Mouse (Mus musculus) kidney, embryonic 14.5 days (tissue): ENCODE results near the gene Gmfb. TPM values are rescaled to one million over a fixed set of nuclear protein-coding genes. Genes with fewer than 3 reads are reported as not detected.
A peak's percentile ranks its signal among the peaks of the same experiment; 100 is the strongest.

ENCODE experiments used
- ATAC-seq: fragments of 200-750 bp; cut with Nextera tagmentation; 2 replicates; pipeline ENCODE4 v1.8.0; 2017; ENCODE audit warnings: moderate number of reproducible peaks, mild to moderate bottlenecking, moderate TSS enrichment, moderate library complexity; ENCODE audit not compliant: low FRiP score, low TSS enrichment
- H3K27ac ChIP-seq: fragments of 300-500 bp; sonication (generic); 2 replicates; pipeline ENCODE4 v1.5.1; 2014; ENCODE audit warnings: low read depth, mild to moderate bottlenecking, low read length, moderate library complexity, mixed read lengths
- H3K27me3 ChIP-seq: fragments of 300-500 bp; sonication (generic); 2 replicates; pipeline ENCODE4 v1.6.1; 2014; ENCODE audit warnings: mild to moderate bottlenecking, low read length; ENCODE audit not compliant: control insufficient read depth, insufficient read depth
- H3K36me3 ChIP-seq: fragments of 300-500 bp; sonication (generic); 2 replicates; pipeline ENCODE4 v1.6.1; 2014; ENCODE audit warnings: low read length, mixed read lengths; ENCODE audit not compliant: control insufficient read depth, insufficient read depth
- H3K4me1 ChIP-seq: fragments of 300-500 bp; sonication (generic); 2 replicates; pipeline ENCODE4 v1.6.1; 2014; ENCODE audit warnings: low read length, mixed read lengths; ENCODE audit not compliant: control insufficient read depth, insufficient read depth
- H3K4me2 ChIP-seq: fragments of 300-500 bp; sonication (generic); replicated peaks from 2 replicates; pipeline ENCODE4 v1.6.1; 2014; ENCODE audit warnings: low read depth, mild to moderate bottlenecking, low read length
- H3K4me3 ChIP-seq: fragments of 300-500 bp; sonication (generic); 2 replicates; pipeline ENCODE4 v1.5.1; 2014; ENCODE audit warnings: mild to moderate bottlenecking, low read length
- H3K9ac ChIP-seq: fragments of 300-500 bp; sonication (generic); 2 replicates; pipeline ENCODE4 v1.6.1; 2014; ENCODE audit warnings: low read depth, mild to moderate bottlenecking, low read length, moderate library complexity
- H3K9me3 ChIP-seq: fragments of 300-500 bp; sonication (generic); 2 replicates; pipeline ENCODE4 v1.6.1; 2016; ENCODE audit warnings: low read length; ENCODE audit not compliant: control insufficient read depth
- WGBS: fragments of 180-500 bp; shearing (Covaris S2); extraction: QIAGEN DNeasy Blood & Tissue Kit; methylation state at CpG from one replicate; pipeline ENCODE4 v1.1.7; 2014; 5-methylcytosine and 5-hydroxymethylcytosine counted together
- polyA plus RNA-seq: library from polyadenylated mRNA; unstranded; fragments of >200 nt; fragmentation: Nextera tagmentation; extraction: Ambion mirVana; gene quantifications from 2 replicates; pipeline ENCODE4 v1.2.1, GENCODE M21; 2014

The Gmfb gene
- polyA plus RNA-seq, 1 experiment from 2014 or later, result 89.9 TPM

DNA sequence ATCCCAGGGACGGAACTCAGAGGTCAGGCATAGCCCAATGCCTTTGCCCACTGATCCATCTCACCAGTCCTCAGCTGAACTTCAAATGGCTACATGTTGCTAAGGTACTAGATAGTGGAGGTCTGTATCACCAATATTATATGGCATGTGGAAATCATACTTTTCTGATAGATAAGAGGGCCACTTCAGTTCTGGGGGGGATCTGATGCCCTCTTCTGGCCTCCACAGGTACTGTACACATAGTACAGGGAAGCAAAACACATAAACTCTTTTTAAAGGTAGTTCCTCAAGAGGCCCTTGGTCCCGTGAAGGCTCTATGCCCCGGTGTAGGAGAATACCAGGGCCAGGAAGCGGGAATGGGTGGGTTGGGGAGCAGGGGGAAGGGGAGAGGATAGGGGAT is 31.7 kb downstream of the Gmfb start:
- H3K9ac ChIP-seq, result no peak overlapping the region

DNA sequence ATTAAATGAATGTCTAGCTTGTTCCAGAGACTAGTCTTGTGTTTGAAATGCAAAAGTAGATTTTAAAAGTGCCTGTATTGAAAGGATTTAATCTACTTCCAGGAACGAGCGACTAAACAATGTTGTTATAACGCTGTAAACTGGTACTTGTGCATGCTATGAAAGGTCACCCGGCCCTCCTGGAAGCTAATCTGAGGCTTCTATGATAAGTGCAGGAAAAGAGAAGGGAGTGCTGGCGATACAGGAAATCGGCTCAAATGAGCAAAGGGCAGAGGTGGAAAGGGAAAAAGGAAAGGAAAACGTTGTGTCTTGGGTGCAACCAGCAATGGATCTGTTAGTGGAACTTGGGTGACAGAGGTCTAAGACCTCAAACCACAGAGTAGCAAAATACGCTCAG is 33.5 kb downstream of the Gmfb start:
- H3K9me3 ChIP-seq, result no peaks in the 10 kb centered on the region
- no peaks in the 10 kb centered on the region for H3K27me3 ChIP-seq
- H3K36me3 ChIP-seq, result peaks cover 2% of the 10 kb centered on the region; the same call in 1 of the 2 replicates
- H3K4me3 ChIP-seq, result peak overlapping the region; percentile 93
- no peak for ATAC-seq
- H3K27ac ChIP-seq, result peak overlapping the region; percentile 77; the same call in 1 of the 2 replicates
- no peak overlapping the region for H3K9ac ChIP-seq
- H3K4me1 ChIP-seq, result peaks cover 5% of the 10 kb centered on the region
- WGBS, result 21% methylated on average over 8 of the region's 8 CpGs
- peak overlapping the region; percentile 31 for H3K4me2 ChIP-seq

More for the DNA sequence above, 31.7 kb downstream of the Gmfb start:
- peaks cover 5% of the 10 kb centered on the region for H3K4me1 ChIP-seq
- H3K4me3 ChIP-seq, result no peak overlapping the region
- no peaks in the 10 kb centered on the region for H3K27me3 ChIP-seq
- ATAC-seq, result no peak
- no peaks in the 10 kb centered on the region for H3K36me3 ChIP-seq
- no peaks in the 10 kb centered on the region for H3K9me3 ChIP-seq
- no peak overlapping the region for H3K27ac ChIP-seq
- WGBS, result 82% methylated on average over 4 of the region's 4 CpGs
- H3K4me2 ChIP-seq, result no peak overlapping the region

DNA sequence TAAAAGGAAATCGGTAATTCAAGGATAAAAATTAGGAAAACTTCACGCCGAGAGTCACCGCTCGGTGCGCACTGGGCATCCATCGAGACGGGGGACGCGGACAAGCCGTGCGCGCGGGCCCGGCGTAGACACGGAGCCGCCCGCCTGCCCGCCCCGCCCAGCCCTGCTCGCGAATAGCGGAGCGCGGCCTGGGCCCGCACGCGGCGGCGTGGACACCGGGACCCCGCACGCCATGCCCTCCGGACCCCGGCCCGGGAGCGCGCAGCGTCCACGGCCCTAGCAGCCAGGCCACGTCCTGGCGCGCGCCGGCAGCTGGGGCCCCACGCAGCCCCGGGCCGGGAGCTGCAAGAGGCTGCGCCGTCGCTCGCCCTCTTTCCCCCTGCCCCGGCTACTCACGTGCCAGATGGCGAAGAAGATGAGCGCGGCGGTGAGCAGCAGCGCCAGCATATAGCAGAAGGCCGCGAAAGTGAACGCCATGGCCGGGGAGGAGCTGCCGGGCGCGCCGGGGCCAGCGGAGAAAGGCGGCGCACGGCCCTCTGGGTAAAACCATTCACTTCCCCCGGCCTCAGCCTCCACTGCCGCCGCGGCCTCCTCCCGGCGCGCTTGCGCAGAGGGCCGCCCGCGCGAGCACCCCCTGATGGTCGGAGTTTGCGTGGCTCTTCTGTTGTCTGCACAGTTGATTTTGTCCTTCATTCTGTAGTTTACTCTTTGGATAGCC is 34.1 kb downstream of the Gmfb start, which contains the start of gene Cnih1:
TSS of gene Cnih1 (minus strand) at position 625 of the 718 bp plus-strand sequence.
- Histone ChIP-seq H3K9me3 (no peaks in the 10 kb centered on the region), H3K9ac (peak within 1 kb of the TSS; percentile 99), H3K4me1 (peaks cover 5% of the 10 kb centered on the region), H3K27me3 (no peaks in the 10 kb centered on the region), H3K27ac (peak within 1 kb of the TSS; percentile 98), H3K4me3 (peak within 1 kb of the TSS; percentile 93), H3K36me3 (peaks cover 7% of the 10 kb centered on the region), H3K4me2 (peak within 1 kb of the TSS; percentile 78)
- under 1% methylated on average over 77 of the region's 86 CpGs for WGBS
- ATAC-seq, result peak; percentile 96

GRCm38 (mm10) chr14:46787454-46787786 is 34.6 kb downstream of the Gmfb start:
- peak overlapping the region; percentile 93 for H3K4me3 ChIP-seq
- peaks cover 5% of the 10 kb centered on the region for H3K4me1 ChIP-seq
- peak overlapping the region; percentile 98 for H3K27ac ChIP-seq
- under 1% methylated on average over 11 of the region's 11 CpGs for WGBS
- peaks cover 7% of the 10 kb centered on the region for H3K36me3 ChIP-seq
- peak overlapping the region; percentile 99 for H3K9ac ChIP-seq
- H3K27me3 ChIP-seq, result no peaks in the 10 kb centered on the region
- peak overlapping the region; percentile 78 for H3K4me2 ChIP-seq
- H3K9me3 ChIP-seq, result no peaks in the 10 kb centered on the region
- ATAC-seq, result no peak

- Histone ChIP-seq H3K9me3 (no peaks in the 10 kb centered on the region), H3K27me3 (no peaks in the 10 kb centered on the region), H3K4me2 (no peak overlapping the region), H3K27ac (no peak overlapping the region), H3K9ac (no peak overlapping the region), H3K4me1 (peaks cover 5% of the 10 kb centered on the region), H3K36me3 (peaks cover 23% of the 10 kb centered on the region), H3K4me3 (no peak overlapping the region)
- no peak for ATAC-seq
- 90% methylated on average over 5 of the region's 5 CpGs for WGBS
Observed at GRCm38 (mm10) chr14:46785247-46785646, 36.8 kb downstream of the Gmfb start.

GRCm38 (mm10) chr14:46783327-46783926 is 38.6 kb downstream of the Gmfb start:
- no peak overlapping the region for H3K9ac ChIP-seq
- peaks cover 9% of the 10 kb centered on the region for H3K9me3 ChIP-seq
- no peak for ATAC-seq
- H3K4me1 ChIP-seq, result peaks cover 5% of the 10 kb centered on the region
- WGBS, result 89% methylated on average over 10 of the region's 10 CpGs
- no peak overlapping the region for H3K27ac ChIP-seq
- peaks cover 41% of the 10 kb centered on the region for H3K36me3 ChIP-seq
- H3K27me3 ChIP-seq, result no peaks in the 10 kb centered on the region
- no peak overlapping the region for H3K4me3 ChIP-seq
- H3K4me2 ChIP-seq, result no peak overlapping the region

- Histone ChIP-seq H3K27ac (no peak overlapping the region), H3K4me3 (no peak overlapping the region), H3K4me1 (peaks cover 5% of the 10 kb centered on the region), H3K9ac (no peak overlapping the region), H3K9me3 (peaks cover 9% of the 10 kb centered on the region), H3K27me3 (no peaks in the 10 kb centered on the region), H3K4me2 (no peak overlapping the region), H3K36me3 (peaks cover 52% of the 10 kb centered on the region)
- no peak for ATAC-seq
- whole genome bisulfite sequencing, result 89% methylated on average over 8 of the region's 8 CpGs
Observed at GRCm38 (mm10) chr14:46782187-46782828, 39.7 kb downstream of the Gmfb start.

DNA sequence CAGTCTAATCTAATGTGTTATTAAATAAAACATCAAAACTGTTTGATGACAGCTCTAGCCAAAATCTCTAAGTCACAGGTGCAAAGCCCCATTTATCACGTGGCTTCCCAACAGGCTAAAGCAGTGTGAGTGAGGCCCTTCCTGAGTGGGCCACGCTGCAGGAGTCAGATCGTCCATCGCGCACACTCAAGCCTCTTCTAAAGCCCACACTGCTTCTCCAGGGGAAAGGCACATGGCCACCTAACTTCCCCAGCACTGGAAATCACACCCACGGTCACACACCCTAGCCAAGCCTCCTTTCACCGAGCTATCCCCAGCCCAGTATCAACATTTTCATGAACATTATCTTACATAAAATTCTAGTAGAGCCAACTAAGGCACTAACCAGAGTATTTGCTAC is 41.0 kb downstream of the Gmfb start:
- Histone ChIP-seq H3K36me3 (peaks cover 64% of the 10 kb centered on the region), H3K4me2 (no peak overlapping the region), H3K4me1 (no peaks in the 10 kb centered on the region), H3K9me3 (peaks cover 9% of the 10 kb centered on the region), H3K27me3 (no peaks in the 10 kb centered on the region), H3K27ac (no peak overlapping the region), H3K9ac (no peak overlapping the region), H3K4me3 (no peak overlapping the region)
- ATAC-seq, result no peak
- WGBS, result 97% methylated on average over 7 of the region's 7 CpGs

DNA sequence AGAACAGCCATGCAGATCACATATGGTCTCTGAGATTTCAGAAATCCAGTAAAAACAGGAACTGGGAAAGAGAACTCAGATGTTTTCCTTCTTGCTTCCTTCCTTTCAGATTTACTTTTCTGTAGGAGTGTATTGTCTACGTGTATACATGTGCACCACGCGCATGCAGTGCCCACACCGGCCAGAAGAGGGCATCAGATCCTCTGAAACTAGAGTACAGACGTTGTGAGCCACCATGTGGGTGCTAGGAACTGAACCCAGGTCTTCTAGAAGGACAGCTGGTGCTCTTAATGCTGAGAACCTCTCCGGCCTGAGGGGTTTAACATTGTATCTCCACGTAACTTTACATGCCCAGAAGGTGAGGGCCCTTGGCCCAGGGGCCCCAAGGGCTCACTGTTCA is 42.8 kb downstream of the Gmfb start:
- Histone ChIP-seq H3K4me1 (no peaks in the 10 kb centered on the region), H3K27me3 (no peaks in the 10 kb centered on the region), H3K36me3 (peaks cover 80% of the 10 kb centered on the region), H3K4me3 (no peak overlapping the region), H3K4me2 (no peak overlapping the region), H3K27ac (no peak overlapping the region), H3K9ac (no peak overlapping the region), H3K9me3 (peaks cover 9% of the 10 kb centered on the region)
- no peak for ATAC-seq
- WGBS, result 94% methylated on average over 7 of the region's 7 CpGs
